Mouse (Mus musculus) spleen, adult 2 months (tissue): ENCODE results near the gene Nr5a2.

Source experiments
- CTCF ChIP-seq: fragments of 200-500 bp; IDR thresholded peaks from 2 replicates; pipeline ENCODE4 v1.5.1; 2011; ENCODE audit warnings: mild to moderate bottlenecking, inconsistent platforms; ENCODE audit not compliant: insufficient read depth, insufficient read length, insufficient replicate concordance; ENCODE audit errors: extremely low read depth
- POLR2A ChIP-seq: fragments of 200-500 bp; IDR thresholded peaks from 2 replicates; pipeline ENCODE4 v1.6.1; 2011; ENCODE audit warnings: low read depth, low read length, inconsistent platforms

DNA sequence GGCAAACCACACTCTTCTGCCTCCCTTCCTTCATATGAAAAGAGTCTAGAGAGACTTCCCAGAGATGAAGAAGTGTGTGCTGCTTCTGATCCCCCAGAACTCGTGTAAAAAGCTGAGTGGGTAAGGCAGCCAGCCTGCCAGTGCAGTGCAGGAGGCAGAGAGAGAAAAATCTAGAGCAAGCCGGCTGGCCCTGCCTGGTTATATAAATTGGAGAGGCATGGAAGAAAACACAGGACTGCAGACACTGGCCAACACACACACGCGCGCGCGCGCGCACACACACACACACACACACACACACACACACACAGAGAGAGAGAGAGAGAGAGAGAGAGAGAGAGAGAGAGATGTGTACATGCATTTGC is 24.3 kb downstream of the Nr5a2 start:
- TF ChIP-seq CTCF: no peak
- TF ChIP-seq POLR2A: no peak
